Mouse (Mus musculus): ENCODE results near the gene Lypla2. TPM values are rescaled to one million over a fixed set of nuclear protein-coding genes. Genes with fewer than 3 reads are reported as not detected.
A peak's percentile ranks its signal among the peaks of the same experiment; 100 is the strongest.

The Lypla2 gene
- total RNA-seq, 1 experiment = 23.8 TPM

DNA sequence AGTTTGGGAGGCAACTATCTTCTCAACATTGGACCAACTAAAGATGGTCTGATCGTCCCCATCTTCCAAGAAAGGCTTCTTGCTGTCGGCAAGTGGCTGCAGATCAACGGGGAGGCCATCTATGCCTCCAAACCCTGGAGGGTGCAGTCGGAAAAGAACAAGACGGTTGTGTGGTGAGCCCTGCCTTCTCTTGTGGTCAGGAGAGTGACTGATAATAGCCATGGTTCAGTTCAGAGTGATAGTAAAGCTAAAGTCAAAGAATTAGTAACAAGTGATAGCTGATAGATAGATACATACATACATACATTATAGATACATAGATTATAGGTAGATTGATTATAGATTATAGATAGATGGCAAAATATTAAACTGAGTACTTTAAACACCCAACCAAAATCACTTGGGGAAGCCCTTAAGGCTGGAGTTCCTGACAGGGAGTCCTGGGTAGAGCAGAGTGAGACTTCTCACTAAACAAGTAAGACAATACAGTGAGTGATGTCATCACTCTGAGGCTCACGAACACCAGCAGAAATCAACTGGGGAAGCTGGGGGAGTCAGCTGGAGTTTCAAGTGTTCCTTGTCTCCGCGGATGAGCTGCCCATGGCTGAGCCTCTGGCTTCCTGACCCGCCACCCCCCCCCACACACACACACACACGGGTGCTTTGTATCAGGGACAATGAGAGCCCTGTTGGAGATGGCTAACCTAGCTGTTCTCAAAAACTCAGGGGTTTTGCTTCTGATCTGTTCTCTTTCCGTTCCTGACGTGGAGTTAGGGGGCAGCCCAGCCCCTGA, 37.5 kb downstream of the Lypla2 start:
- peaks cover 11% of the 10 kb centered on the region; the same call in 1 of the 2 replicates for H3K36me3 ChIP-seq (ENCODE audit: control insufficient read depth, insufficient read depth, low read length, poor library complexity, severe bottlenecking)
- in situ Hi-C loops (cut with MboI; ENCODE audit: low sequenced_read_pairs in 2 of 2, unreplicated experiment in 2 of 2) = no loop called here
- H3K9me3 ChIP-seq (ENCODE audit: control insufficient read depth, insufficient read depth, low read depth, low read length) = no peaks in the 10 kb centered on the region
- no peak overlapping the region for H3K27ac ChIP-seq (ENCODE audit: insufficient read depth, low read depth, low read length, poor library complexity, severe bottlenecking)
- no peak for DNase-seq (ENCODE audit: low read depth, low spot score)
- no peak overlapping the region for H3K4me3 ChIP-seq (ENCODE audit: insufficient read depth in 1 of 2, low read depth in 1 of 2, low read length in 2 of 2, poor library complexity in 1 of 2, severe bottlenecking in 1 of 2)
- no peak overlapping the region for H3K9ac ChIP-seq (ENCODE audit: insufficient read depth, low read depth, low read length, poor library complexity, severe bottlenecking)
- peaks cover 0 to 2% of the 10 kb centered on the region in 2 experiments; a peak in 1 of 4 replicates for H3K4me1 ChIP-seq (ENCODE audit: control insufficient read depth in 2 of 2, insufficient read depth in 2 of 2, low read length in 2 of 2, poor library complexity in 1 of 2)
- TF ChIP-seq ZC3H11A (IDR thresholded peaks at IDR 0.05; ENCODE audit: borderline replicate concordance, low read depth, low read length) = no peak
- TF ChIP-seq CHD2 (IDR thresholded peaks at IDR 0.05; ENCODE audit: low read depth, low read length) = no peak
- no peak for TF ChIP-seq ZNF384 (IDR thresholded peaks at IDR 0.05; ENCODE audit: low read depth, low read length)
- TF ChIP-seq MAFK (IDR thresholded peaks at IDR 0.05; ENCODE audit: insufficient read depth, low read depth, low read length) = no peak
- no peak for TF ChIP-seq HCFC1 (IDR thresholded peaks at IDR 0.05; ENCODE audit: borderline replicate concordance, insufficient read depth, low read length)

GRCm38 (mm10) chr4:135931832-135932231, 40.6 kb downstream of the Lypla2 start:
- Histone ChIP-seq H3K27ac (ENCODE audit: insufficient read depth, low read depth, low read length, poor library complexity, severe bottlenecking) (no peak overlapping the region), H3K4me3 (ENCODE audit: insufficient read depth in 1 of 2, low read depth in 1 of 2, low read length in 2 of 2, poor library complexity in 1 of 2, severe bottlenecking in 1 of 2) (no peak overlapping the region), H3K9ac (ENCODE audit: insufficient read depth, low read depth, low read length, poor library complexity, severe bottlenecking) (no peak overlapping the region), H3K36me3 (ENCODE audit: control insufficient read depth, insufficient read depth, low read length, poor library complexity, severe bottlenecking) (peaks cover 6% of the 10 kb centered on the region; the same call in 1 of the 2 replicates), H3K9me3 (ENCODE audit: control insufficient read depth, insufficient read depth, low read depth, low read length) (no peaks in the 10 kb centered on the region), H3K4me1 (ENCODE audit: control insufficient read depth in 2 of 2, insufficient read depth in 2 of 2, low read length in 2 of 2, poor library complexity in 1 of 2) (peaks cover 2 to 4% of the 10 kb centered on the region in 2 experiments; a peak in 2 of 4 replicates)
- in situ Hi-C loops (cut with MboI; ENCODE audit: low sequenced_read_pairs in 2 of 2, unreplicated experiment in 2 of 2) = no loop called here
- TF ChIP-seq ZNF384 (IDR thresholded peaks at IDR 0.05; ENCODE audit: low read depth, low read length) (0 out of 2 replicates have a peak, but pooled peaks have one; percentile 24), CHD2 (IDR thresholded peaks at IDR 0.05; ENCODE audit: low read depth, low read length) (no peak), HCFC1 (IDR thresholded peaks at IDR 0.05; ENCODE audit: borderline replicate concordance, insufficient read depth, low read length) (no peak), ZC3H11A (IDR thresholded peaks at IDR 0.05; ENCODE audit: borderline replicate concordance, low read depth, low read length) (no peak), MAFK (IDR thresholded peaks at IDR 0.05; ENCODE audit: insufficient read depth, low read depth, low read length) (no peak)
- no peak for DNase-seq (ENCODE audit: low read depth, low spot score)

DNA sequence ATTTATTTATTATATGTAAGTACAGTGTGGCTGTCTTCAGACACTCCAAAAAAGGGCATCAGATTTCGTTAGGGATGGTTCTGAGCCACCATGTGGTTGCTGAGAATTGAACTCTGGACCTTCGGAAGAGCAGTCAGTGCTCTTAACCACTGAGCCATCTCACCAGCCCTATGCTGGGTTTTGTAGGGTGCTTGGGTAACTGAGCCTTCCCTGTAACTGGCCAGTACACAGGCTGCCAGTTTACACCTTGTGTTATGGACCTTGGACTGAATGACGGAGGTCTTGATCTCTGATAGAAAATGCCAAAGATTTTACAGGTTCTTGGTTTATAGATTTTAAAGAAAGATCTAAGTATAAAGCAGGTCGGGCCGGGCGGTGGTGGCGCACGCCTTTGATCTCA, 42.2 kb downstream of the Lypla2 start:
- no peak overlapping the region for H3K4me3 ChIP-seq (ENCODE audit: insufficient read depth in 1 of 2, low read depth in 1 of 2, low read length in 2 of 2, poor library complexity in 1 of 2, severe bottlenecking in 1 of 2)
- DNase-seq (ENCODE audit: low read depth, low spot score) = no peak
- no peak overlapping the region for H3K9ac ChIP-seq (ENCODE audit: insufficient read depth, low read depth, low read length, poor library complexity, severe bottlenecking)
- TF ChIP-seq ZC3H11A (IDR thresholded peaks at IDR 0.05; ENCODE audit: borderline replicate concordance, low read depth, low read length) (no peak), HCFC1 (IDR thresholded peaks at IDR 0.05; ENCODE audit: borderline replicate concordance, insufficient read depth, low read length) (no peak), ZNF384 (IDR thresholded peaks at IDR 0.05; ENCODE audit: low read depth, low read length) (no peak), CHD2 (IDR thresholded peaks at IDR 0.05; ENCODE audit: low read depth, low read length) (no peak), MAFK (IDR thresholded peaks at IDR 0.05; ENCODE audit: insufficient read depth, low read depth, low read length) (no peak)
- H3K27ac ChIP-seq (ENCODE audit: insufficient read depth, low read depth, low read length, poor library complexity, severe bottlenecking) = no peak overlapping the region
- in situ Hi-C loops (cut with MboI; ENCODE audit: low sequenced_read_pairs in 2 of 2, unreplicated experiment in 2 of 2) = no loop called here
- peaks cover 7 to 8% of the 10 kb centered on the region in 2 experiments; a peak in 3 of 4 replicates for H3K4me1 ChIP-seq (ENCODE audit: control insufficient read depth in 2 of 2, insufficient read depth in 2 of 2, low read length in 2 of 2, poor library complexity in 1 of 2)
- no peaks in the 10 kb centered on the region for H3K9me3 ChIP-seq (ENCODE audit: control insufficient read depth, insufficient read depth, low read depth, low read length)
- H3K36me3 ChIP-seq (ENCODE audit: control insufficient read depth, insufficient read depth, low read length, poor library complexity, severe bottlenecking) = peaks cover 6% of the 10 kb centered on the region; the same call in 1 of the 2 replicates

- no peaks in the 10 kb centered on the region for H3K9me3 ChIP-seq (ENCODE audit: control insufficient read depth, insufficient read depth, low read depth, low read length)
- peaks cover 6% of the 10 kb centered on the region; the same call in 1 of the 2 replicates for H3K36me3 ChIP-seq (ENCODE audit: control insufficient read depth, insufficient read depth, low read length, poor library complexity, severe bottlenecking)
- no peak for DNase-seq (ENCODE audit: low read depth, low spot score)
- H3K9ac ChIP-seq (ENCODE audit: insufficient read depth, low read depth, low read length, poor library complexity, severe bottlenecking) = no peak overlapping the region
- TF ChIP-seq ZNF384 (IDR thresholded peaks at IDR 0.05; ENCODE audit: low read depth, low read length) (no peak), HCFC1 (IDR thresholded peaks at IDR 0.05; ENCODE audit: borderline replicate concordance, insufficient read depth, low read length) (no peak), ZC3H11A (IDR thresholded peaks at IDR 0.05; ENCODE audit: borderline replicate concordance, low read depth, low read length) (no peak), MAFK (IDR thresholded peaks at IDR 0.05; ENCODE audit: insufficient read depth, low read depth, low read length) (no peak), CHD2 (IDR thresholded peaks at IDR 0.05; ENCODE audit: low read depth, low read length) (no peak)
- H3K4me3 ChIP-seq (ENCODE audit: insufficient read depth in 1 of 2, low read depth in 1 of 2, low read length in 2 of 2, poor library complexity in 1 of 2, severe bottlenecking in 1 of 2) = no peak overlapping the region
- in situ Hi-C loops (cut with MboI; ENCODE audit: low sequenced_read_pairs in 2 of 2, unreplicated experiment in 2 of 2) = no loop called here
- H3K4me1 ChIP-seq (ENCODE audit: control insufficient read depth in 2 of 2, insufficient read depth in 2 of 2, low read length in 2 of 2, poor library complexity in 1 of 2) = peaks cover 7 to 8% of the 10 kb centered on the region in 2 experiments; a peak in 3 of 4 replicates
- no peak overlapping the region for H3K27ac ChIP-seq (ENCODE audit: insufficient read depth, low read depth, low read length, poor library complexity, severe bottlenecking)
Measured at GRCm38 (mm10) chr4:135929828-135930227, 42.6 kb downstream of the Lypla2 start.

All from ES-E14 (cell line).